Mouse (Mus musculus) heart, postnatal 0 days (tissue): ENCODE measurements around the gene Pcmt1. TPM values are rescaled to one million over a fixed set of nuclear protein-coding genes. Genes with fewer than 3 reads are reported as not detected.

Experiments used
- ATAC-seq: fragments of 200-750 bp; cut with Nextera tagmentation; 2 replicates; pipeline ENCODE4 v1.8.0; 2017; ENCODE audit warnings: low read depth, moderate number of reproducible peaks, moderate library complexity; ENCODE audit not compliant: insufficient read depth
- DNase-seq: peaks from one replicate; pipeline ENCODE4 v3.0.0-alpha.2; 2016; ENCODE audit warnings: low spot score
- H3K27ac ChIP-seq: fragments of 300-500 bp; sonication (generic); 2 replicates; pipeline ENCODE4 v1.5.1; 2014; ENCODE audit warnings: low read depth, mild to moderate bottlenecking
- H3K27me3 ChIP-seq: fragments of 300-500 bp; sonication (generic); 2 replicates; pipeline ENCODE4 v1.6.1; 2014; ENCODE audit warnings: low read length, mixed read lengths; ENCODE audit not compliant: control insufficient read depth, insufficient read depth
- H3K36me3 ChIP-seq: fragments of 300-500 bp; sonication (generic); replicated peaks from 2 replicates; pipeline ENCODE4 v1.6.1; 2014; ENCODE audit warnings: low read length, mixed read lengths; ENCODE audit not compliant: control insufficient read depth, insufficient read depth
- H3K4me1 ChIP-seq: fragments of 300-500 bp; sonication (generic); 2 replicates; pipeline ENCODE4 v1.6.1; 2014; ENCODE audit warnings: antibody characterized with exemption; ENCODE audit not compliant: control insufficient read depth, insufficient read depth
- H3K4me2 ChIP-seq: fragments of 300-500 bp; sonication (generic); 2 replicates; pipeline ENCODE4 v1.6.1; 2014; ENCODE audit warnings: low read depth, mild to moderate bottlenecking, low read length, moderate library complexity
- H3K4me3 ChIP-seq: fragments of 300-500 bp; sonication (generic); 2 replicates; pipeline ENCODE4 v1.5.1; 2014; ENCODE audit warnings: low read depth, low read length
- H3K9ac ChIP-seq: fragments of 300-500 bp; sonication (generic); replicated peaks from 2 replicates; pipeline ENCODE4 v1.6.1; 2014; ENCODE audit warnings: low read depth, low read length, mixed read lengths
- H3K9me3 ChIP-seq: fragments of 300-500 bp; sonication (generic); replicated peaks from 2 replicates; pipeline ENCODE4 v1.6.1; 2016; ENCODE audit warnings: low read length; ENCODE audit not compliant: control insufficient read depth
- CTCF ChIP-seq: IDR thresholded peaks from 2 replicates; pipeline ENCODE4 v1.5.1; 2016; ENCODE audit warnings: antibody characterized with exemption, control low read depth, low read depth
- EP300 ChIP-seq: IDR thresholded peaks from 2 replicates; pipeline ENCODE4 v1.6.1; 2016; ENCODE audit warnings: antibody characterized with exemption, low read depth
- WGBS: fragments of 180-500 bp; shearing (Covaris S2); extraction: QIAGEN DNeasy Blood & Tissue Kit; methylation state at CpG from one replicate; pipeline ENCODE4 v1.1.7; 2014; 5-methylcytosine and 5-hydroxymethylcytosine counted together
- polyA plus RNA-seq: library from polyadenylated mRNA; unstranded; fragments of >200 nt; fragmentation: Nextera tagmentation; extraction: Ambion mirVana; gene quantifications from 2 replicates; pipeline ENCODE4 v1.2.1, GENCODE M21; 2015
- total RNA-seq: library from RNA; depleted of rRNA; stranded (reverse); fragments of >200 nt; gene quantifications from 2 replicates; pipeline ENCODE4 v1.2.3, GENCODE M21; 2014; ENCODE audit warnings: low replicate concordance

Gene Pcmt1
- total and polyA plus RNA-seq, 2 experiments from 2014 or later, result 59.7 to 135 TPM

DNA sequence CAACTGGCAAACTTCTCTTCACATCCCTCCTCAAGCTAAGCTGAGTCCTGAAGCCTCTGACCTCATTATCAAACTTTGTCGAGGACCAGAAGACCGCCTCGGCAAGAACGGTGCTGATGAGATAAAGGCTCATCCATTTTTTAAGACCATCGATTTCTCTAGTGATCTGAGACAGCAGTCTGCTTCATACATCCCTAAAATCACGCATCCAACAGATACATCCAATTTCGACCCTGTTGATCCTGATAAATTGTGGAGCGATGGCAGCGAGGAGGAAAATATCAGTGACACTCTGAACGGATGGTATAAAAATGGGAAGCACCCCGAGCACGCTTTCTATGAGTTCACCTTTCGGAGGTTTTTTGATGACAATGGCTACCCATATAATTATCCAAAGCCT is 31.6 kb upstream of the Pcmt1 start:
- 82% methylated on average over 13 of the region's 13 CpGs for WGBS
- Histone ChIP-seq H3K4me2 (no peak overlapping the region), H3K27me3 (no peaks in the 10 kb centered on the region), H3K4me3 (no peak overlapping the region), H3K36me3 (peaks cover 69% of the 10 kb centered on the region), H3K9ac (no peak overlapping the region), H3K9me3 (no peaks in the 10 kb centered on the region), H3K4me1 (no peaks in the 10 kb centered on the region), H3K27ac (no peak overlapping the region)
- DNase-seq (no peak), ATAC-seq (no peak)
- no peak for TF ChIP-seq CTCF

- TF ChIP-seq EP300, result no peak
- no peak for TF ChIP-seq CTCF
Observed at GRCm38 (mm10) chr10:7710121-7710520, 29.2 kb upstream of the Pcmt1 start.

DNA sequence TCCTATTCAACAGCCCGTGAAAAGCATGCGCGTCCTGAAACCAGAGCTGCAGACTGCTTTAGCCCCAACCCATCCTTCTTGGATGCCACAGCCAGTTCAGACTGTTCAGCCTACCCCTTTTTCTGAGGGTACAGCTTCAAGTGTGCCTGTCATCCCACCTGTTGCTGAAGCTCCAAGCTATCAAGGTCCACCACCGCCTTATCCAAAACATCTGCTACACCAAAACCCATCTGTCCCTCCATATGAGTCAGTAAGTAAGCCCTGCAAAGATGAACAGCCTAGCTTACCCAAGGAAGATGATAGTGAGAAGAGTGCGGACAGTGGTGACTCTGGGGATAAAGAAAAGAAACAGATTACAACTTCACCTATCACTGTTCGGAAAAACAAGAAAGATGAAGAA is 21.6 kb upstream of the Pcmt1 start:
- WGBS, result 81% methylated on average over 6 of the region's 6 CpGs
- H3K9me3 ChIP-seq, result no peaks in the 10 kb centered on the region
- TF ChIP-seq CTCF (no peak), EP300 (no peak)
- H3K4me1 ChIP-seq, result no peaks in the 10 kb centered on the region
- ATAC-seq, result no peak
- no peak overlapping the region for H3K27ac ChIP-seq
- no peak overlapping the region for H3K4me2 ChIP-seq
- no peak for DNase-seq
- no peaks in the 10 kb centered on the region for H3K27me3 ChIP-seq
- no peak overlapping the region for H3K9ac ChIP-seq
- H3K36me3 ChIP-seq, result peaks cover 87% of the 10 kb centered on the region
- H3K4me3 ChIP-seq, result no peak overlapping the region

More at GRCm38 (mm10) chr10:7710121-7710520, 29.2 kb upstream of the Pcmt1 start:
- no peak overlapping the region for H3K4me2 ChIP-seq
- H3K9me3 ChIP-seq, result no peaks in the 10 kb centered on the region
- WGBS, result 90% methylated on average over 5 of the region's 5 CpGs
- no peak overlapping the region for H3K27ac ChIP-seq
- H3K9ac ChIP-seq, result no peak overlapping the region
- H3K27me3 ChIP-seq, result no peaks in the 10 kb centered on the region
- peaks cover 85% of the 10 kb centered on the region for H3K36me3 ChIP-seq
- DNase-seq, result no peak
- no peak overlapping the region for H3K4me3 ChIP-seq
- ATAC-seq, result no peak
- no peaks in the 10 kb centered on the region for H3K4me1 ChIP-seq

DNA sequence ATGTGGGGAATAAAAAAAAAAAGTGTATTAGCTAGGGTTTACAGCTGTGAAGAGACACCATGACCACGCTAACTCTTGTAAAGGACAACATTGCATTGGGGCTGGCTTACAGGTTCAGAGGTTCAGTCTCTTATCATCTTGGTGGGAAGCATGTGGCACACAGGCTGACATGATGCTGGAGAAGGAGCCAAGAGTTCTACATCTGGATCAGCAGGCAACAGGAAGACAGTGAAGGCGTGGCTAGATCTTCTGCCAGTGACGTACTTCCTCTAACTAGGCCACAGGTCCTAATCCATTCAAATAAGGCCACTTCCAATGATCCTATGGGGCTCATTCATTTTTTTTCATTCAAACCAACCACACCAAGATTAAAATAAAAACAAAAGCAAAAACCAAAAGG is 19.2 kb upstream of the Pcmt1 start:
- peaks cover 79% of the 10 kb centered on the region for H3K36me3 ChIP-seq
- H3K4me3 ChIP-seq, result no peak overlapping the region
- H3K4me1 ChIP-seq, result no peaks in the 10 kb centered on the region
- WGBS, result 63% methylated on average over 3 of the region's 3 CpGs
- no peak overlapping the region for H3K4me2 ChIP-seq
- H3K9ac ChIP-seq, result no peak overlapping the region
- H3K27me3 ChIP-seq, result no peaks in the 10 kb centered on the region
- TF ChIP-seq EP300, result no peak
- DNase-seq (no peak), ATAC-seq (no peak)
- no peaks in the 10 kb centered on the region for H3K9me3 ChIP-seq
- H3K27ac ChIP-seq, result no peak overlapping the region

GRCm38 (mm10) chr10:7695286-7695685 is 14.3 kb upstream of the Pcmt1 start:
- peaks cover 75% of the 10 kb centered on the region for H3K36me3 ChIP-seq
- DNase-seq (no peak), ATAC-seq (no peak)
- TF ChIP-seq EP300, result no peak
- TF ChIP-seq CTCF, result 0 out of 2 replicates have a peak, but pooled peaks have one; percentile 9
- H3K4me2 ChIP-seq, result no peak overlapping the region
- no peaks in the 10 kb centered on the region for H3K27me3 ChIP-seq
- no peaks in the 10 kb centered on the region for H3K9me3 ChIP-seq
- H3K4me3 ChIP-seq, result no peak overlapping the region
- H3K27ac ChIP-seq, result no peak overlapping the region
- H3K9ac ChIP-seq, result no peak overlapping the region
- no peaks in the 10 kb centered on the region for H3K4me1 ChIP-seq

DNA sequence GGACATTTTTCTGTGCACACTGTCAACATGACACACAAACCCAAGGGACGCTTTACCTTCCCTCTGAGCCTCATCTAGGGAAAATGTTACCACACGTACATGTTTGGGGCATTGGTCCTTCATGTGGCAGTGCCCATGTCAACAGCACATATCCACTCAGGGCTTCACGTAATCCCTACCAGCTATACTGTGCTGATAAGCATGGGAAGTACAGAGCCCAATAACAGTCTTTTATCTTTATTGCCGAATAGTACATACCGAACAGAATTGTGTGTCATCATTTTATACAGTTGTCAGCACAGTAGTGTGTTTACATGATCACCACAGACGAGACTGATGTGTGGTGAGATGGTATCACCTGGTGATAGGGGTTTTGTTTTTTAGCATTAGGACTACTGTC is 6.0 kb upstream of the Pcmt1 start:
- peaks cover 11% of the 10 kb centered on the region for H3K36me3 ChIP-seq
- H3K27ac ChIP-seq, result no peak overlapping the region
- ATAC-seq, result no peak
- 62% methylated on average over 6 of the region's 6 CpGs for WGBS
- no peak overlapping the region for H3K9ac ChIP-seq
- H3K4me2 ChIP-seq, result no peak overlapping the region
- H3K4me1 ChIP-seq, result peaks cover 19% of the 10 kb centered on the region
- DNase-seq, result no peak
- H3K27me3 ChIP-seq, result no peaks in the 10 kb centered on the region
- no peaks in the 10 kb centered on the region for H3K9me3 ChIP-seq
- TF ChIP-seq CTCF, result no peak
- no peak overlapping the region for H3K4me3 ChIP-seq
